Mouse (Mus musculus): ENCODE measurements around the gene Crocc2. TPM values are rescaled to one million over a fixed set of nuclear protein-coding genes. Genes with fewer than 3 reads are reported as not detected.
A peak's percentile ranks its signal among the peaks of the same experiment; 100 is the strongest.
"Not testable (repeated sequence)": the region's sequence is repeated elsewhere in the genome, so short reads cannot be mapped to it uniquely, and the experiment has no call there.

Crocc2 gene
- polyA plus RNA-seq, 1 experiment from 2014 or later = 0.10 TPM

DNA sequence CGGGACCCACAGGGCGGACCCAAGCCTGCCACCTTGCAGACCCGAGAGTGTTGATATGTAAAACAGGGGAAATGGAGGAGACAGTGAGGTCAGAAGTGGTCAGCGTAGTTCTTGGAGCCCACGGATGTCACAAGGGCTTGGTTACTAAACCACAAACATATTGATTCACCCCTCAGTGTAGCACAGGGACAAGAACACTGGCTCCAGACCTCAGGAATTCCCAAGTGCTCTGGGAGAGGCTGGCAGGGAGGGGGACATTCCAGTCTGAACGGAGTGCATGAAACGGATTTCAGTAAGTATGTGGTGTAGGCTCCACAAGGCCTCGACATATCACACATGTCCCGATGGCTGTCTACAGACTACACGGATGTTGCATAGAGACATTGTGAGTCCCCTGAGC, 6.6 kb upstream of the Crocc2 start:
- DNase-seq (ENCODE audit: low spot score) = no peak

DNA sequence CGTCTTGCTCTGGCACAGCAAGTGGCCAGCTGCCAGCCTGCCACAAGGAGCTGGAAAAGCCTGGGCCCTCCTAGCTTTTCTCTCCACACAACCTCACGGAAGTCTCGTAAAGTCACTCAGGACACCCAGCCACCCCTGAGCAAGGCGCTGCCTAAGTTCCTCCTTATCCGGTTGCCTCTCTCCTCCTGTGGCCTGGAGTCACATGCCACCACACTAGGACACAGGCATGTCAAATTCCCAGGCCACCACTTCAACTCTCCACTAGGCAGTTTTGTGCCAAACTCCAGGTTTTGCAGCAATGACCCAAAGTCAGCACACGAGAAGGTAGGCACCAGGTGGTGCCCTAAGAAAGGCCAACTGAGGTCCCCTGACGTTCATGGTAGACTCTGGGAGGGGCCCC, 5.9 kb upstream of the Crocc2 start:
- no peak for DNase-seq (ENCODE audit: low spot score)

DNA sequence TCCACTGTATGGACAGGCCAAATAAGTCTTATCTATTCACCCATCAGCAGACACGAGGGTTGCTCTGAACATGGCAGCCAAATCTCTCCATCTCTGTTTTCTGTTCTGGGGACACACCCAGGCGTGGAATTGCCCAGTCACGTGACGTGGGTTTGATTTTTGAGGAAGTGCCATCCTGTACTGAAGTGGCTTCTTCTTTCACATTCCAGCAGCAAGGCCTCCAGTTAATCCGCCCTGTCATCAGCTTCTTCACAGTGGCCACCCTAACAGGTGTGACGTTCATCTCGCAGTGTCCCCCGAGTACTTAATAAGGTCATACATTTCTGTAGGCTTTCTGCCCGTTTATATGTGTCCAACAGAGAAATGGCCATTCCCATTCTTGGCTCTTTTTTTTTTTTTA, 3.1 kb upstream of the Crocc2 start:
- DNase-seq (ENCODE audit: low spot score) = no peak

GRCm38 (mm10) chr1:93166346-93167079, 2.0 kb upstream of the Crocc2 start:
- DNase-seq (ENCODE audit: low spot score) = no peak

DNA sequence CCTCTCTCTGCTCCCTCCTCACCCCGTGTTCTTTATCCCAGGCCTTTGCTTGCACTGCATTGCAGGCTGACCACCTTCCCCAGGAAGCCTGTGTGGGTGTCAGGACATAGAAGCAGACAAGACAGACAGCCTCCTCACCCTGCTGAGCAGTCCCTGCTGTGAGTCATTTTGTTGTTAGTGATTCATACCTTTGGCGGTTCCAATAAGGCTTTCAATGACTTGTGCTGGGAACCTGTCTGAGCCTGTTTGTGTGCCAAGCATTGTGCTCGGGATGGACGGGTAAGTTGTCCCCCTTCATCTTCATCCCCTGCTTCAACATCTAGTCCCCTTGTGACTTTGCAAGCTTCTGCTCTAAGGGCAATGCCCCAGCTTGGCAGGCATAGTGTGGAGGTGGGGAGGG, 5.1 kb downstream of the Crocc2 start:
- DNase-seq (ENCODE audit: low spot score) = no peak

DNA sequence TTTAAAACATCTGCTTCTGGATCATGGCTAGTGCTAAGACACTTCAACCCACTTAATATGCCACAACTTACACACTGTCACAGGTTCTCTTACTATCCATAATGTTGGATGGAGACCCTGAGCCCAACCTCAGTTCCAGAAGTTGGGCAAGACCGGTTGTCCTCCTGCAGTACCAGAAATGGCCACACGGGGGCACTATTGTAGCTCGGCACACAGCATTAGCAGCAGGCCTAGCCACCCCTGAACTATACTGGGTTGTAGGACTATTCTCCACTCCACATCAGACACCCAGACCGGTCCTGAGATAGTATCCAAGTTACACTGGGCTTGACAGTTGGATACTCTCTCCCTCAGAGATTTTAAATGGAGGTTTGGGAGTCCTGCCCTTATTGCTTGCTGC, 5.9 kb downstream of the Crocc2 start:
- DNase-seq (ENCODE audit: low spot score) = peak; percentile 70

- no peak for DNase-seq (ENCODE audit: low spot score)
Measured at GRCm38 (mm10) chr1:93175849-93176248, 7.3 kb downstream of the Crocc2 start.

GRCm38 (mm10) chr1:93176525-93177332, 8.2 kb downstream of the Crocc2 start:
- no peak for DNase-seq (ENCODE audit: low spot score)

- DNase-seq (ENCODE audit: low spot score) = no peak
Measured at GRCm38 (mm10) chr1:93182281-93182680, 13.8 kb downstream of the Crocc2 start.

DNA sequence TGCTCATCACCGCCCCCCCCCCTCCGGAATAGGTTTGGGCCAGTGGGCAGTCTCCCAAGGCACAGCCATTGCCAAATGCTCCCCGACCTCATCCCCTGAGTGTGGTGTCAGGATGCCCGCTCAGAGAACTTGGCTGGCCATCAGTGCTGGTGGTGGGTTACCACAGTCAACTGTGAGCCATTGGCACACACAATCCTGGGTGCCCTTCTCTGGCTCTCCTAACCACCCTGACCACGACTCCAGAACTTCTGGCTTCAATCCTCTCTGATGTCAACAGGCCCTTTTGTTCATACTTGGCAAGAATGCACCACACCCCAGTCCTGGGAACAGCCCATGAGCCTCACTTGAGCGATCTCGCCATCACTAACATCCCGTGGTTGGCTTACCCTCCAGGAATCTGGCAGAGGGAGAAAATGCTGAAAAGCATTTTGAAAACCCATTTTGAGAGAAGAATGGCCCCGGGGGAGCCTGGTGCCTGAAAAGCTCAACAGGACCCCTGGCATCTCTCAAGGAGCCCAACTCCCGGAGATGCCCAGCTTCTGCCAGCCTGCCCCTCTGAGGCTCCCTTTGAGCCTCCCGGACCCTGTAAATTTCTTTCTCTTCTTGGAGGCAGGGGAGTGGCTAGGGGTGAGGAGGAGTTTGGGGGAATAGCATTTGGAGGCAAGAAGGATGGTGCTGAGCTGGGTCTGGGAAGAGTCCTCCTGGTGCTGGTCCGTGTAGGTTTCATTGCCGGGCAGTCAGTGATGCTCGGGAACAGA, 15.7 kb downstream of the Crocc2 start:
- no peak for DNase-seq (ENCODE audit: low spot score)

DNA sequence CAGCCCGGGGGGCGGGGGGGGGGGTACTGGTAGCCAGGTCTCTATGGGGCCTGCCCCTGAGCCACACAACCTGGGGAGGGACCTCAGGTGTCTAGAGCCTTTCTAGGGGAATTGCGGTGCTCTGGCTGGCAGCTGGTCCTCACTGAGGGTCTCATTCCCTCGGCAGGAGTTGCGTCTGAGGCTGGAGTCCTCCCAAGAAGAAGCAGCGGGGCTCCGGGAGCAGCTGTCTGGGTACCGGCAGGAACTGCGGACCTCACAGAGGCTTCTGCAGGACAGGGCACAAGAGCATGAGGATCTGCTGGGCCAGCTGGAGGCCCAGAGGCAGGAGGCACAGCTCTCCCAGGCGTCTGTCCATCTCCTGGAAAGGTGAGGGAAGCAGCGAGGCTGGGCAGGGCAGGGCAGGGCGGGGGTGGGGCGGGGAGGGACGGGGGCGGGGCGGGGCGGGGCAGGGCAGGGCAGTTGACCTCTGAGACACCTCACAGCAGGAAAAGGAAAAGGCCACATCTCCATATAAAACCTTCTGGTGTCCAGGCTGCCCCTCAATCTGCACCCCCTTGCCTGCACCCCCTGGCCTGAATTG, 22.3 kb downstream of the Crocc2 start:
- DNase-seq (ENCODE audit: low spot score) = no peak

DNA sequence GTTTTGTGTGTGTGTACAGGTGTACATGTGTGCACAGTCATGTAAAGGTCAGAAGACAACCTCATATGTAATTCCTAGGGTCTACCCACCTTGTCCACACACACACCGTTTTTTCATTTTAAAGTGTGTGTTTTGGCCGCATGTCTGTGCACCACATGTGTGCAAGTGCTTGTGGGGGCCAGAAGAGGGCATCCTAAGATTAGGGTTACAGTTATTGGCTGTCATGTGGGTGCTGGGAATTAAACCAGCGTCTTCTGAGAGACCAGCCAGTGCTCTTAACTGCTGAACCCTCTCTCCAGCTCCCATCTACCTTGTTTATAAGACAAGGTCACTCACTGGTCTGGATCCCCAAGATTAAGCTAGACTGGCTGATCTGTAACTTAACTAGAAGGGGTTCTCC, 26.4 kb downstream of the Crocc2 start:
- no peak for DNase-seq (ENCODE audit: low spot score)

DNA sequence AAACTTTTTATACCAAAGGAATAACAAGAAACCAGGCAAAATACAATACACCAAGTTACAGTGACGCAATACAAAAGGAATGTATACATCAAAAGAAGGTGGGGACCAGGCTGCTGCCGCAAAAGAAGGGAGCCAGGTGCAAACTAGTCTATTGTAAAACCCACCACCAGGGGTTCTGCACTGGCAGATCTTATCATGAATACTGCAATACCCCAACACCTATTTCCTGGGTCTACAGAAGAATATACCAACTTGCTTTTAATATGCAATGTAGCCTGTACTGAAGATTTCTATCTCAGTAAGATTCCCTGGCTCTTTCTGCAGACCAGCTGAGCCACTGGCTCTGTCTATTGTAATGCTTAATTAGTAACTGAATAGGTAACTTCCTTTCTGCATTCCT, 28.9 kb downstream of the Crocc2 start:
- not testable (repeated sequence) for DNase-seq (ENCODE audit: low spot score)

DNA sequence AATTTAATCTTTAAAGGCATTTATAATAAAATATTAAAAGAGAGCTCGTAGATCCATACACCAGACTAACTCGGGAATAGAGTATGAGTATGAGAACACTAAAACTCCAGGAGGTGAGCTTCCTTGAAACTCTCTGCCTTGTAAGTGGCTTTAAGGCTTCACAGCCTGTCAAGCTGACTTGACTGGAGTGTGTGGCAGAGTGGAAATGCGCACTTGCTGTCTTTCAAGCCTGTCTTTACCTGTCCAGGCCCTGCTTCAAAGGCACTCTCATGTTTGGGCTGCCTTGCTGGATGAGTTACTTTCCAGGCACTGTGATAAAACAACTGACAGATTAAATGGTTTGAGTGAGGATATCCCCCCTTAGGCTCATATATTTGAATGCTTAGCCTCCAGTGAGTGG, 29.4 kb downstream of the Crocc2 start:
- no peak for DNase-seq (ENCODE audit: low spot score)

DNA sequence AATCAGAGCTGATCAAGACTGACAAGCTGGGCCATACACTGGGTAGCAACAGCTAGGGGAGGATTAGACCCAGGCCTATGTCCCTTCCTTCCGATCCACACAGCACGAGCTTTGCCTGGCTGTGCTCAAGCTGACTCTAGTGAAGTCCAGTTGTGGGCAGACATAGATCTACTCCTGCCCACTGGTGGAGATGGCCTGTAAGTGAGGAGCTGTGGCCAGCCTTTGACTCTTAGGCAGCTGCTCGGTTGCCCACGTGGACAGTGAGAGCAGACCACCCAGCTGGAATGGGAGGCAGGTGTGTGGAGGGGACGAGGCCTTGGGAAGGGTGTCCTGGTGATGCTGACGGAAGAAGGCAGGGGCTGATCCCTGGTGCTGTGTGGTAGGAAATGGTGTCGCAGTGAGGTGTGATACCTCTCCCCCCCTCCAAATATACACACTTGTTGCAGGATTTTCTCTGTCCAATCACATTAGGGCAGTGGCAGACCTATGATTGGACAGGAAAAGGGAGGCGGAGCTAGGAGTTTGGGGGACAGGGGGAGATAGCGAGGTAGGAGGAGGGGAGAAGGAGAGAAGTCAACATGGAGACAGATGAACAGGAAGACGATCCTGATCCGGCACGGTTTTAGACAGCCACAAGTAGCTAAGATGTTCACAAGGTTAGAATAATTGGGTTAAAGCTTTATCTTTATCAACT, 37.9 kb downstream of the Crocc2 start:
- DNase-seq (ENCODE audit: low spot score) = no peak

DNA sequence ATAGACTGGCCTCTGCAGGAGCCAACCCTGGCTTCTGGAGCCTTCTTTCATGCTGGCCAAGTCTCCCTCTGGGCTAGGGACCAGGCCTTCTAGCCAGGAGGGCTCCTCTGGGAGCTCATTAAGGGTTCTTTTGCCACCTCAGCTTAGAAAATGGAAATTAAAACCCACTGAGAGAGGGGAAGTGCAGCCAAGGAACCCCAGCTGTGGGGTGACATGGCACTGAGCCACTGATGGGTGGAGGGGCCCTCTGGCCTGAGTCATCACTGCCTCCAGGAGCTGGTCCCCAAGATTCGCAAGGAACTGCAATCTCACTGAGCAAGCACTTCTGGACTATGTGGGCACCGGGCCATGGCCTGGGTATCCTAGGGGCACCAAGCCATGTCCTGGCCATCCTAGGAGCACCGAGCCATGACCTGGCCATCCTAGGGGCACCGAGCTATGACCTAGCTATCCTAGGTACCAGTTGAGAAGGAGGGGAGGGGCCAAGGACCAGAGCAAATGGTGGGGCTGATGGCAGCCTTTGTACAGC, 39.1 kb downstream of the Crocc2 start:
- no peak for DNase-seq (ENCODE audit: low spot score)

GRCm38 (mm10) chr1:93210213-93210641, 41.7 kb downstream of the Crocc2 start:
- DNase-seq (ENCODE audit: low spot score) = no peak

GRCm38 (mm10) chr1:93211019-93211418, 42.5 kb downstream of the Crocc2 start:
- DNase-seq (ENCODE audit: low spot score) = no peak

DNA sequence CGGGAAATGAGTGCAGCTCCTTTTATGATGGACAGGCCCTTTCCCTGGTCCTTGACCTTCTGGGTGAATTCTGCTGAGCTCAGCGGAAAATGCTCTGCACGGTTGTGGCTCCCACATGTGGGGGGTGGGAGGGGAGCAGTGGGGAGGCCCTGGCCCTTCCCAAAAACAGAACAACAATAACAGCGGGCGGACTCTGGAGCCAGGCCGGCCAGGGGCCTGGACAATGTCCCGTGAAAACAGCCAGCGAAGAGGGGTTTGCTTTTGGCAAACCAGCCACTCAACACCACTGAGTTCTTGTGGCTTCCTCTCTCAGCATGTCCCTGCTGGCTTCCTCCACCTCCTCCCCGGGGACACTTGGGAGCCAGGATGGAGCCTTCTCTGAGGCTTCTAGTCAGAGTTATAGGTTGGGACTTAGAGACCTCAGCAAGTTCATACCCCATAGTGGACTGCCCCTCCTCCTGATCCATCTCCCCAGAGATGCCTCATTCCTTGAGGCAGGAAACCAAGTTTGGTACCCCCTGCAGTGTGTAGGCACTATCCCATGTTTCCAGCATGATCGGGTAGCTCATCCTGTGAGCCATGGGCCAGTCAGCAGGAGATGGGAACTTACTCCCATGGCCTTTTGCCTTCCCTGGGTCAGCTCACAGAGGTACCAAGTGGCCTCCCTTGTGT, 43.2 kb downstream of the Crocc2 start:
- no peak for DNase-seq (ENCODE audit: low spot score)

DNA sequence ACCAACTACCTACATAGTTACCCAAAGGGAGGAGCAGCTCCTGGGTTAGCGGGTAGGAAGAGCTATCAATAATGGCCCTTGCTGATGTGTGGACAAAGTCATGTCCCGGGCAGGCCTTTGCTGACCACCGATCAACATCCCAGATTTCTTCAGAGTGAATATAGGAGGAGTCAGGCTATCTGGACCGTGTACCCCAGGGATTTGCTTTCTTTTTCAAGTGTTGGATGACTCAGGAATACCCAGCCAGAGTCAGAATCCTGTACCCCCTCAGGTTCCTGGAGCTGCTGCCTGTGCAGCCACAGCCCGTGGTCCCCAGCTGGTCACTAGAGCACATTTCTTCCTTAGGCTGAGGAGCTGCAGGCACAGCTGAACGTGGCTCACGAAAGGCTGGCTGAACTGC, 43.9 kb downstream of the Crocc2 start:
- no peak for DNase-seq (ENCODE audit: low spot score)
